Mouse (Mus musculus) layer of hippocampus, adult 11-12 months (tissue): Measurements from ENCODE around the gene Slamf9.

ENCODE experiments used
- DNase-seq: peaks from one replicate; pipeline ENCODE4 v3.0.0; 2022; ENCODE audit warnings: low spot score

Slamf9 gene

DNA sequence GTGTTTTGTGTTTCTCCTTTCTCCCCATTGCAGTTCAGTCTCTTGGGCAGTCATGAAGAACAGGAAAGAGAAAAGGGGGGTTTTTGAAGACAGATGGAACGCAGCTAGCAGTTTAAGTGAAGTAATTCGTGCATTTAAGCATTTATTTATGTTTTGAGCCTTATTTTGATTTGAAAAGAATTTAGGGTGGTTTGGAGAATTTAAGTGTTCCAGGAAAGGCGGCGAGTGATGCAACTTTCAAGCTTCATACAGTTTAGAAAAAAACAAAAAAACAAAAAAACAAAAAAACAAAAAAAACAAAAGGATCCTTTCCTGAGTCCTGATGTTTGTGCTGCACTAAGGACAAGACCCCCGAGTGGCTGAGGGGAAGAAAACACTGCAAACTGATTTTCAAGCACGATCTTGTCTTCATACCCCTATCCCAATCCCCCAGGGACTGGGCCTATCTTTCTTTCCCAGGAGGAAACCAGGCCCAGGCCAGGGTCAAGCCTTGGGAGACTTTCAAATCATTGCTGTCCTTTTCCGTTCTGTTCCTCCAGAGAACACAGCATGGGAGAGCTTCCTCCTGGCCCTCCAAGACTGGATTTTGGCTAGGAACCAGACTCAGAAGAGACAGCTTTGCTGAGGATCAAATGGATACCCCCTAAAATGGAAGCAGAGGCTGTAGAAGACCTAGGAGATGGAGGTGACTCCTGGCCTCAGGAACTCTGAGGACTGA, 39.6 kb downstream of the Slamf9 start:
- no peak for DNase-seq

DNA sequence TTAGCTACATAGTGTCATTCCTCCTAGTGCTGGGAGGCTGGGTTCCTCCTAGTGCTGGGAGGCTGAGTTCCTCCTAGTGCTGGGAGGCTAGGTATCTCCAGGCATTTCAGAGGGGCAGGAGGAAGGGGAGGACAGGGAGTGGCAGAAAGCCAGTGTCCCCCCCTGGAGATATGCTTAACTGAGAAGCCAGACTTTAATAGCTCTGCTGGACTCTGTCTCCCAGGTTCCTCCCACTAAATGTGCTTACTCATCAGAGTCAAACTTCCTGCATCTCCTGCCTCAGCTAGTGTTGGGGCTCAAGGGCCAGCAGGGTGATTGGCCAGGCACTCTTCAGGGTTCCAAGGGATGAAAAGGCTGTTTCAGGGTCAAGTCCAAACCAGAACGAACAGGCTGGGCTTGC, 40.2 kb downstream of the Slamf9 start:
- no peak for DNase-seq

DNA sequence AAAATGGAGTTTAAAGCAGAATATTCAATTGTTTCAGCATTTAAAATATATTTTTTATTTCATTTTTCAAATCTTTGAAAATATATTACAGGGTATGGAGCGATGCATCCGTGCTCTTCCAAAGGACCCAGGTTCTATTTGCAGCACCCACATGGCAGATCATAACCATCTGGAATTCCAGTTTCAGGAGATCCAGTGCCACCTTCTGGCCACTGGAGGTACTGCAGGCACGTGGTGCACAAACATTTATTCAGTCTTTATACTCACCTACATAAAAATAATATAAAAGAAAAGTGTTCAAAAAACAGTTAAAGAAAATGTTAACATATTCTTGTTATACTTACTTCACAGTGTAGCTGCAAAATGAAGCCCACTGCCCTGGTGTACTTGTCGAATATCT, 42.9 kb downstream of the Slamf9 start:
- no peak for DNase-seq

DNA sequence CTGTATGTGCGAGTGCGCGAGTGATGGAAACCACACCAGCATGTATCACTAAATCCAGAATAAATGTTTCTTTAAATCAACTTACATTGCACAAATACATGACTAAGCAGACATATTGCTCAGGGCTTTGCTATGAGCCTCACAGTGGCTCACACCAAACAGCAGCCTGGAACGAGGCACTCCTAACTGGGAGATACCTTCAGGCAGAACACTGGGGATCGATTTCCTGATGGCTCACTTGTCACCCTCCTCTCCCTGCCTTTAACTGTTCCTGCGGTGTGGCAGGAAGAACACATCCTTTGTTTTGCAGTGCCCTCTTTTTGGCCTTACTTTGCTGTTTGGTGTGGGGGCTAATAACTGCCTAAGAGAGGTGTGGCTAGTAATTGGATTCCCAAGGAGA, 44.5 kb downstream of the Slamf9 start:
- no peak for DNase-seq

DNA sequence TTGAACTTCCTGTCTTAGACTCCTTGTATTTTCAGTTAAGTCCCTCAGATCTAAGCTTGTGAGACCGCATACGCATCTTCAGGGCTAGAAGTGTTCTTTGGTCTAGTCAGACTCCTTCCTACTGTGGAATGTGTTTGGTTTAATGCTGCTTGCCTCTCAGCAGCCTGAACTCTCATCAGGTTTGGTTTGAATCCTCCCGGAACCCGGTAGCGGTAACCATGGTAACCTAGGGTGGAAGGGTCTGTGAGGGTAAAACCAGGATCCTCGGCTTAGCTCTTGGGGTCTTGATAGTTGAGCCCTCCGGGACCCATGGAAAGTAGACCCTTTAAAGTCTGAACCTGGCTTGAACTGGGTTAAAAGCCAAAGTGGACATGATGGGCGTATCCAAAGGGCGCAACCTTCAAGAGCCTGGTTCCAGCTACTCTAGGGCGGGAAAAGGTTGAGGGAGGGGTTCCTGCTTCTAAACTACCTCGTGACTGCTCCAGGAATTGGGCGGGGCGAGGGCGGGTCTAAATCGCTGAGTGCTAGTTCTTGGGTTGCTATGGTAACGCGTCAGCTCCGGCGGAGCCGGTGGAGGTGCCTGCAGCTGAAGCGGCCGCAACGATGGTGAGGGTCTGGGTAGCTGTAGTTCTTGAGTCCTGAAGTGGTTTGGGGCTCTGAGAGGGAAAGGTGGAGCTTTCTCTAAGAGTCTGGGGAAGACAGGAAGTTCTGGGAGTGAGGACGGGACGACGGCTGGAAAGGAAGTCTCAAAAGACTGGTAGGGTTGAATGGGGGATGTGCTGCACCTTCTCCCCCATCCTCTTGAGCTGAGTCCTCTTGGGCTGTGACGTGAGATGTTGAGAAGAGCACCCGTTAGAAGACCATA, 45.6 kb downstream of the Slamf9 start, which contains the start of gene Cfap45:
Gene Cfap45, plus strand, starts transcription at position 226 of the 865 bp plus-strand sequence.
- peak; percentile 76 for DNase-seq

DNA sequence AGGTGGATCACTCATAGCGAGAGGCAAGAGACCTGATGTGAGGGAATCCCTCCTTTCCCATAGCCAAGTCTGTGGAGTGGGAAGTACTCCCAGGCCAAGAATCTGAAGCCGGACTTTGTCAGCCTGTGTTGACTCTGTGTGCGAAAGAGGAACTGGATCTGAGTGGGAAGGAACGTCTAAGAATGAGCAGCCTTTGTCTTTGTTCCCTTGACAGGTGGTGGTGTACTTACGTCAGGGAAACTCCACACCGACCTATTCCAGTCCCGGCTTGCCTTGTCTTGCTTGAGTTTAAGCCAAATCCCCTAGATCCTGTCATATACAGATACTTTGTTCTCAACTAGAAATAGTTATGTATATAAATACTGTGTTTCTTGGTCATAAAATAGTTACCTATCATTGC, 47.4 kb downstream of the Slamf9 start:
- no peak for DNase-seq

DNA sequence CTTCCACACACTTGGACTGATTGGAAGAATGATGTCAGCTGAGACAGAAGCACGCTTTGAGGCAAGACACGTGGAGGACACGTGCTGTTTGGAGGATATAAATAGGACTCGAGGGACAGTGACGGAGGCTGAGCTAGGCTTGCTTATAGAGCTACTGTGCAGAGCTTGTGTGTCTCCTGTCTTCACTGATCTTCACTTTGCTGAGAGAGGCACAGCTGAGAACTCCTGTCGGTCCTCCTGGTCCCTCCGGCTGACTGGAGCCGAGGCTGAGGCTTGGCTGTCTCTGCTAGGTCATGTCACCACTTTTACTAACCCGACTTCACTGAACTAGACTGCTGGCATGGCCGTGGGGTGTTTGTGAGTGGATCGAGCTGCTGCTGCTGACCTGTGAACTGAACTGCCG, 48.5 kb downstream of the Slamf9 start:
- DNase-seq: no peak

DNA sequence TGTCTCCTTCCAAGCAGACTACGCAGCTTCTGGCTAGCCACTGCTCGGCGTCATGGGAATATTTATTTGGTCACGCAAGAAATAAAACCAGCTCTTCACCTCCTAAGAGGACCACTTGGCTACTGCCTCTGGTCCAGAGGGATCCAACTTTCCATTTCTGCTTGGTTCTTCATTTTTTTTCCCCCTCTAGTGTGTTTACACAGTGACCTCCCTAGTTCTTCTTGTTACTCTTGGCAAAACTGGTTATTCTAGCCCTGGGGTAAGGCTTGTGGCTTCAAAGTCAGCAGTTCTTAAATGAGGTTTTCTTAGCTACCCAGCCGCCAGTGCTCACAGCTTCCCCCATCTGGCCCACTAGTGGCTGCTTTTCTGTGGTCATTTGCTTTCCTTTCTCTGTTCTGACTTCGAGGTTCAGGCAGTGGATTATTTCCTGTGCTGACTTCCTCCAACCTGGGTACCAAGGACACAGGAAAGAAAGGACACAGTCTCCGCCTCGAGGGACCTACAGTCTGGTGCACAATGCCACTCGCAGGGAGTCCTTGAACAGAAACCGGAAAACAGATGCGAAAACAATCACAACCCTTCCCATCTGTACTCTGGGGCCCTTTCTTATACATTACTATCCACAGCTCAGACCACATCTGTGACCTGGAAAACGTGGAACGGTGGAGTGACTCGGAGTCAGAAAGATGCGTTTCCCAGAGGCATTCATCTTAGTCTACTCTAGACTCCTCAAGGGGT, 50.0 kb downstream of the Slamf9 start:
- DNase-seq: peak; percentile 42

DNA sequence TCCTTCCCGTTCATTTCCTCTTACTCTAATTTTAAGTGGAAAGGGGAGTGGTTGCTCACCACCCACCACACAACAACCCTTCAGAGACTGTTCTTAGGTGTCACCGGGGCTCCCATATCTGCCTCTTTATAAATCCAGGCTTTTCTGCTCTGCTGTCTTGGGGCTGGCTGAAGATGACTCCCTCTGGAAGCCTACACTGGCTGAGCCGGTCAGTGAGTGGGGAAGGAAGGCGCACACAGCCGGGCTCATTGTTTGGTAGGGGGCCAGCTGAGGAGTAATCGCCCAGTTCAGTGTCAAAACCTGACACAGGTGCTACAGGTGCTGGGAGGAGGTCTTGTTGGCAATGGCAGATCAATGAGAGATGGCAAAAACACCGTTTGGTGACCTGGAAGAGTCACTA, 50.8 kb downstream of the Slamf9 start:
- no peak for DNase-seq

DNA sequence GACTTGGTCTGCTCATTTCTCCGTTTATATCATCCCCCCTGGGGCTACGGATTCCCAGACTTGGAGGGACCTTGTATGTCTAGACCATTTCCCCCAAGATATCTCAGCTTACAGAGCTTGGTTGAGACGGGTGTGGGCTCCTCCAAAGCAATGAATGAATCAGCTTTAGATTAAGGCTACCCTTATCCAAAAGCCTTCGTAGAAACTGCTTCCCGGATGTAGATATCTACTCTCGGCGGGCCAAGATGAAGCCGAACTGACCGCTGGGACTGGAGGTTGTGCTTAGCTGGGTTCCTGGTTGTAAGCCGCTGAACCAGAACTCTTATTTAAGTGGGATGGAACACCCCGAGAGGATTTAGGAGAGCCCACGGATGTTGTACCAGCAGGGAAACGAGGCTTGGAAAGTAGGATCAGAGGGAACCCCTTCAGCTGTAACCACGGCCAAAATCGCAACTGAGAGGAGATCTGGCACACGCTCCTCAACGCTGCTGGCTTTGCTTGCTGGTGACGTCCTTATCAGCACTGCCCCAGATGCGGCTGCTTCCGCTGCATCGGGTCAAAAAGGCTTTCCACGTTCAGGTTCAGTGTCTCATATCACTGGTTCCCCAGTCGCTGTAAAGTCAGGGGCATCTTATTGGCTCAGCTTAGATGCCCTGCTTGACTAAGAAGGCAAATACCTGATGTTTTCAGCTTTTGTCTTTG, 51.4 kb downstream of the Slamf9 start:
- DNase-seq: no peak

DNA sequence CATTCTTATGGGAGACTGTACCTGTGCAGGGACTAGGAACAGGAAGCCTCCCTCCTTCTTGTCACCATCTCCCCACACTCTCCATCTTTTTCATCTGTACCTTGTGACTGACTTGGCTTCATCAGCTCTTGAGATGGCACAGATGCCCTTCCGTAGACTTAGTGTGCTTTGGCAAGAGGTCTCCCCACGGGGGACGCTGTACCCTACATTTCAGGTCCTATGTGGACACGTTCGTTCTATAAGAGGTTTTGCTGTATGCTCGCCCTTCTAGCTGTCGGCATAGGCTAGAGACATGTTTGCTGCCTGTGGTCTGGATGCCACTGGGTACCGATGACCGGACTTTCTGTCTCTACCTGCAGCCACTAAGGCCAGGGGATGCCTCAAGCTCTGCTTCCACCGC, 52.3 kb downstream of the Slamf9 start:
- DNase-seq: no peak
